Mouse (Mus musculus): ENCODE data around the gene Rnf44.

Gene Rnf44

GRCm38 (mm10) chr13:54663999-54664398, 29.7 kb downstream of the Rnf44 start:
- peaks cover 46% of the 10 kb centered on the region for H3K4me1 ChIP-seq (replicated peaks; ENCODE audit: low read depth, low read length)

GRCm38 (mm10) chr13:54661358-54661757, 32.3 kb downstream of the Rnf44 start:
- TF ChIP-seq POU5F1 (IDR thresholded peaks at IDR 0.05; ENCODE audit: borderline replicate concordance, low read length) (no peak), NANOG (IDR thresholded peaks at IDR 0.05; ENCODE audit: borderline replicate concordance, low read length) (no peak), CTCF (conservative IDR thresholded peaks at IDR 0.05; ENCODE audit: low read length) (no peak)

More at GRCm38 (mm10) chr13:54663999-54664398, 29.7 kb downstream of the Rnf44 start:
- Histone ChIP-seq H3K36me3 (ENCODE audit: insufficient read depth, low read length) (peaks cover 66% of the 10 kb centered on the region), H3K27me3 (ENCODE audit: insufficient read depth, low read length) (no peaks in the 10 kb centered on the region), H3K4me3 (replicated peaks; ENCODE audit: low read length) (no peak overlapping the region), H3K9me3 (ENCODE audit: low read length) (peaks cover 16% of the 10 kb centered on the region)
- TF ChIP-seq POU5F1 (IDR thresholded peaks at IDR 0.05; ENCODE audit: borderline replicate concordance, low read length) (no peak), CTCF (conservative IDR thresholded peaks at IDR 0.05; ENCODE audit: low read length) (no peak), NANOG (IDR thresholded peaks at IDR 0.05; ENCODE audit: borderline replicate concordance, low read length) (no peak)

GRCm38 (mm10) chr13:54660877-54661276, 32.8 kb downstream of the Rnf44 start:
- no peak overlapping the region for H3K4me3 ChIP-seq (replicated peaks; ENCODE audit: low read length)
- peaks cover 91% of the 10 kb centered on the region for H3K36me3 ChIP-seq (ENCODE audit: insufficient read depth, low read length)
- TF ChIP-seq NANOG (IDR thresholded peaks at IDR 0.05; ENCODE audit: borderline replicate concordance, low read length) = no peak
- peaks cover 47% of the 10 kb centered on the region for H3K4me1 ChIP-seq (replicated peaks; ENCODE audit: low read depth, low read length)
- H3K27me3 ChIP-seq (ENCODE audit: insufficient read depth, low read length) = no peaks in the 10 kb centered on the region
- H3K9me3 ChIP-seq (ENCODE audit: low read length) = no peaks in the 10 kb centered on the region

More at GRCm38 (mm10) chr13:54661358-54661757, 32.3 kb downstream of the Rnf44 start:
- Histone ChIP-seq H3K4me1 (replicated peaks; ENCODE audit: low read depth, low read length) (peaks cover 47% of the 10 kb centered on the region), H3K27me3 (ENCODE audit: insufficient read depth, low read length) (no peaks in the 10 kb centered on the region), H3K9me3 (ENCODE audit: low read length) (no peaks in the 10 kb centered on the region), H3K4me3 (replicated peaks; ENCODE audit: low read length) (no peak overlapping the region), H3K36me3 (ENCODE audit: insufficient read depth, low read length) (peaks cover 86% of the 10 kb centered on the region)

- no peak overlapping the region for H3K4me3 ChIP-seq (replicated peaks; ENCODE audit: low read length)
These were observed 43.2 kb downstream of the Rnf44 start for GRCm38 (mm10) chr13:54650461-54650860.

GRCm38 (mm10) chr13:54635011-54635410, 58.7 kb downstream of the Rnf44 start:
- Histone ChIP-seq H3K27me3 (ENCODE audit: insufficient read depth, low read length) (no peaks in the 10 kb centered on the region), H3K36me3 (ENCODE audit: insufficient read depth, low read length) (peaks cover 88% of the 10 kb centered on the region), H3K9me3 (ENCODE audit: low read length) (no peaks in the 10 kb centered on the region), H3K4me1 (replicated peaks; ENCODE audit: low read depth, low read length) (peaks cover 9% of the 10 kb centered on the region; the same call in 1 of the 2 replicates), H3K4me3 (replicated peaks; ENCODE audit: low read length) (no peak overlapping the region)
- TF ChIP-seq NANOG (IDR thresholded peaks at IDR 0.05; ENCODE audit: borderline replicate concordance, low read length) = no peak
- no peak for TF ChIP-seq CTCF (conservative IDR thresholded peaks at IDR 0.05; ENCODE audit: low read length)
- no peak for TF ChIP-seq POU5F1 (IDR thresholded peaks at IDR 0.05; ENCODE audit: borderline replicate concordance, low read length)

More at GRCm38 (mm10) chr13:54650461-54650860, 43.2 kb downstream of the Rnf44 start:
- H3K27me3 ChIP-seq (ENCODE audit: insufficient read depth, low read length) = no peaks in the 10 kb centered on the region
- TF ChIP-seq CTCF (conservative IDR thresholded peaks at IDR 0.05; ENCODE audit: low read length) = no peak
- TF ChIP-seq POU5F1 (IDR thresholded peaks at IDR 0.05; ENCODE audit: borderline replicate concordance, low read length) = no peak
- TF ChIP-seq NANOG (IDR thresholded peaks at IDR 0.05; ENCODE audit: borderline replicate concordance, low read length) = no peak
- H3K9me3 ChIP-seq (ENCODE audit: low read length) = no peaks in the 10 kb centered on the region
- H3K4me1 ChIP-seq (replicated peaks; ENCODE audit: low read depth, low read length) = peaks cover 31% of the 10 kb centered on the region
- H3K36me3 ChIP-seq (ENCODE audit: insufficient read depth, low read length) = peaks cover 100% of the 10 kb centered on the region

GRCm38 (mm10) chr13:54632731-54633277, 60.9 kb downstream of the Rnf44 start:
- Histone ChIP-seq H3K4me1 (replicated peaks; ENCODE audit: low read depth, low read length) (peaks cover 22% of the 10 kb centered on the region; the same call in 1 of the 2 replicates), H3K9me3 (ENCODE audit: low read length) (no peaks in the 10 kb centered on the region), H3K36me3 (ENCODE audit: insufficient read depth, low read length) (peaks cover 88% of the 10 kb centered on the region), H3K27me3 (ENCODE audit: insufficient read depth, low read length) (no peaks in the 10 kb centered on the region), H3K4me3 (replicated peaks; ENCODE audit: low read length) (no peak overlapping the region)
- TF ChIP-seq POU5F1 (IDR thresholded peaks at IDR 0.05; ENCODE audit: borderline replicate concordance, low read length) (no peak), CTCF (conservative IDR thresholded peaks at IDR 0.05; ENCODE audit: low read length) (no peak), NANOG (IDR thresholded peaks at IDR 0.05; ENCODE audit: borderline replicate concordance, low read length) (no peak)

Measured in E14TG2a.4 (cell line).